Mouse (Mus musculus): Measurements from ENCODE around the gene Kctd5. TPM values are rescaled to one million over a fixed set of nuclear protein-coding genes. Genes with fewer than 3 reads are reported as not detected.

Kctd5 gene
- polyA plus RNA-seq (2012; rRNA removed) (60.2 and 72.4 TPM in 2 replicates), polyA plus RNA-seq (2014; fragmentation: Nextera tagmentation; extraction: Ambion mirVana) (57.8 and 63.5 TPM in 2 replicates)

DNA sequence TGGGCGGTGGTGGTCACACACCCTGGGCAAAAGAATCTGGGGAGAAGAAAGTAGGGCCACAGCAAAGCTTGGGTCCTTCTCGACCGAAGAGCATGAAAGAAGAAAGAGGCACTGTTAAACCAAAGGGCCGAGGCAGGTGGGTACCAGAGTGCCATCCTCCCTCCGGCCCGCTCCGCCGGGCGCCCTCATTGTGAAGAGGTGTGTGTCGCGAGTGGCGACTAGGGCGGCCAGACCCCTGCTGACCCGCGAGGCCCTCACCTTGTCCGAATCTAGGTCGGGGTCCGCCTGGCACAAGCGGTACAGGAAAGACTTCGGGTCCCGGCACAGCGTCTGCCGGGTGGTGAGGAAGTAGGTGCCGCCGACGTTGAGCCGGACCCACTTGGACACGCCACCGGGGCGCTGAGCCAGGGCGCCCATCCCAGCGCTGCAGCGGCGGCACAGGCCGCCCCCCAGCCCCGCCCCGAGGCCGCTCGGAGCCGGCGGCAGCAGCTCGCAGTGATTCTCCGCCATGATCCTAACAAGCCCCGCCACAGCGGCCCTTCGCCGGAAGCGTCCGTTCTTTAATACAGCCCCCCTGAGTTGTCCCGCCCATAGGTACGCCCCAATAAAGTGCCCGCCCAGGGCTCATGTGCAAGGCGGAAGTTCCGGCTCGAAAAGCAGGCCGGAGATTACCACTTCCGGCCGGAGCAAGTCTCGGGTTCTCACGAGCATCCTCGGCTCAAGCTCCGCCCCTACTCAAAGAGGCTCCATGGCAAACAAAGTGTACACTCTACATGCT is at the start of gene Kctd5:
Kctd5 (minus strand) TSS at position 567 of the 778 bp plus-strand sequence.
- ATAC-seq (ENCODE audit: low FRiP score, low read depth) (peak; percentile 98), DNase-seq (ENCODE audit: low spot score) (peak; percentile 93)
- Histone ChIP-seq H3K27me3 (ENCODE audit: control insufficient read depth, insufficient read depth, low read length) (no peaks in the 10 kb centered on the region), H3K4me3 (replicated peaks; ENCODE audit: low read length) (peak within 1 kb of the TSS; percentile 94), H3K9ac (ENCODE audit: low read depth, low read length, severe bottlenecking) (peak within 1 kb of the TSS; percentile 92), H3K9me3 (ENCODE audit: control insufficient read depth, low read length) (no peaks in the 10 kb centered on the region), H3K4me1 (ENCODE audit: control insufficient read depth, insufficient read depth, low read length) (peaks cover 8% of the 10 kb centered on the region), H3K4me2 (replicated peaks; ENCODE audit: low read depth, low read length, severe bottlenecking) (peak within 1 kb of the TSS; percentile 63), H3K27ac (replicated peaks; ENCODE audit: low read depth, low read length) (peak within 1 kb of the TSS; percentile 56), H3K36me3 (ENCODE audit: control insufficient read depth, insufficient read depth, low read length) (peaks cover 17% of the 10 kb centered on the region)
- TF ChIP-seq POLR2A (IDR thresholded peaks at IDR 0.05; ENCODE audit: borderline replicate concordance, extremely low read depth, insufficient read depth, insufficient read length) = peak; percentile 70; the same call in 1 of the 2 replicates
- WGBS = under 1% methylated on average over 54 of the region's 62 CpGs

DNA sequence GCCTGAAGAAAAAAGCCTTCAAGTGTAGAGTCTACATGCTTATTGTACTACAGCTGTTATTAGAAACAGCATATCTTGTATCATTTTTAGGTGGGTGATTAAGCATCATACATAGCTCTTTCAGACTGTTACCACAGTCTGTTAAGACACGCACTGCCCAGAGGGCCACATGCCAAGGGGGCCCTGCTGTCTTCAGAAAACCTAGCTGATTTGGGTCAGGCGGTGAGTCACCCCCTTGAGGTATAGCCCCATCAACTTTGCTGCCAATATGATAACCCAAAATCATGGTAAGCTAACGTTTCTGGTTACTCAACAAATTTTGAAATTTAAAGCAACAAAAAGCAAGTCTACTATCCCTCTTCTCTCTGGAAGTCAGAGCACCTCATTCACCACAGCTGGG is 46.2 kb upstream of the Kctd5 start:
- DNase-seq (ENCODE audit: low spot score) (no peak), ATAC-seq (ENCODE audit: low FRiP score, low read depth) (no peak)
- no peaks in the 10 kb centered on the region for H3K27me3 ChIP-seq (ENCODE audit: control insufficient read depth, insufficient read depth, low read length)
- no peaks in the 10 kb centered on the region for H3K4me1 ChIP-seq (ENCODE audit: control insufficient read depth, insufficient read depth, low read length)
- H3K27ac ChIP-seq (replicated peaks; ENCODE audit: low read depth, low read length) = no peak overlapping the region
- H3K36me3 ChIP-seq (ENCODE audit: control insufficient read depth, insufficient read depth, low read length) = no peaks in the 10 kb centered on the region
- no peak overlapping the region for H3K9ac ChIP-seq (ENCODE audit: low read depth, low read length, severe bottlenecking)
- TF ChIP-seq POLR2A (IDR thresholded peaks at IDR 0.05; ENCODE audit: borderline replicate concordance, extremely low read depth, insufficient read depth, insufficient read length) = no peak
- H3K9me3 ChIP-seq (ENCODE audit: control insufficient read depth, low read length) = no peaks in the 10 kb centered on the region
- WGBS = 89% methylated on average over 3 of the region's 3 CpGs
- H3K4me3 ChIP-seq (replicated peaks; ENCODE audit: low read length) = no peak overlapping the region
- no peak overlapping the region for H3K4me2 ChIP-seq (replicated peaks; ENCODE audit: low read depth, low read length, severe bottlenecking)

DNA sequence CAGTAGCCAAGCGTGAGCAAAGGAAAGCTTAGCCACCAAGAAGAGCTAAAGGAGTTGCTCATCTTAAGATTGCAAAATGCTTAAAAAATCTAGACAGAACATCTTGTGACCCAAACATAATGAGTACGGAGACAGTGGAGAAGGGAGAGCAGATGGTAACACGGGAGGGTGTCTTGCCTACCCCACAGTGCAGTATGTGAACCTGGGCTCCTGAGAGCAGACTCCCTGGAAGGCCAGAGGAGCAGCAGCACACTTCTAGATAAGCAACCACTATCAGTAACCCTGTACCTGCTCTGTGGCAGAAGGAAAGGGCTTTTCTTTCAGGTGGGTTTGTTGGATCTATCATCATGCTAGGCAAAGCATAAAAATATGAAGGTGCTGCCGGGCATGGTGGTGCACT is 39.7 kb upstream of the Kctd5 start:
- H3K27ac ChIP-seq (replicated peaks; ENCODE audit: low read depth, low read length) = no peak overlapping the region
- no peak for TF ChIP-seq POLR2A (IDR thresholded peaks at IDR 0.05; ENCODE audit: borderline replicate concordance, extremely low read depth, insufficient read depth, insufficient read length)
- DNase-seq (ENCODE audit: low spot score) (no peak), ATAC-seq (ENCODE audit: low FRiP score, low read depth) (no peak)
- no peak overlapping the region for H3K4me3 ChIP-seq (replicated peaks; ENCODE audit: low read length)
- H3K27me3 ChIP-seq (ENCODE audit: control insufficient read depth, insufficient read depth, low read length) = no peaks in the 10 kb centered on the region
- WGBS = 95% methylated on average over 4 of the region's 4 CpGs
- no peaks in the 10 kb centered on the region for H3K4me1 ChIP-seq (ENCODE audit: control insufficient read depth, insufficient read depth, low read length)
- H3K9me3 ChIP-seq (ENCODE audit: control insufficient read depth, low read length) = no peaks in the 10 kb centered on the region
- peaks cover 26% of the 10 kb centered on the region for H3K36me3 ChIP-seq (ENCODE audit: control insufficient read depth, insufficient read depth, low read length)
- H3K9ac ChIP-seq (ENCODE audit: low read depth, low read length, severe bottlenecking) = no peak overlapping the region
- no peak overlapping the region for H3K4me2 ChIP-seq (replicated peaks; ENCODE audit: low read depth, low read length, severe bottlenecking)

DNA sequence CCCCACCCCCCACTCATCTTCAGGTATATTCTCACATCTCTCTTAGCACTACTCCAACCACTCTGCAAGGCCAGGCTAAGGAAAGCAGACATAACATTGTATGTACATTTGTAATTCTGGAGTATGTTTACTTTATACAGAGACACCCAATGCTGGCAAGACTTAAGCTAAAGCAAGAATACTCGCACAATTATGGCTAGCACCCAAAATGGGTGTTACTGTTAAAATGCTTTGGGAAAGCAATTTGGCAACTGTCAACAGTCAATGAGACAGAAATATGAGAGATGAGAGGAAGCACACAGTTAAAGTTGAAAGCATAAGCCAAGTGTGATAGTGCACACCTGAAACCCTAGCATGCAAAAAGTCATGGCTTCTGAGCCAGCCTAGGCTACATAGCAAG is 38.0 kb upstream of the Kctd5 start:
- no peaks in the 10 kb centered on the region for H3K9me3 ChIP-seq (ENCODE audit: control insufficient read depth, low read length)
- DNase-seq (ENCODE audit: low spot score) (no peak), ATAC-seq (ENCODE audit: low FRiP score, low read depth) (no peak)
- WGBS = 83% methylated on average over 1 of the region's 1 CpGs
- no peak overlapping the region for H3K27ac ChIP-seq (replicated peaks; ENCODE audit: low read depth, low read length)
- H3K4me3 ChIP-seq (replicated peaks; ENCODE audit: low read length) = no peak overlapping the region
- H3K36me3 ChIP-seq (ENCODE audit: control insufficient read depth, insufficient read depth, low read length) = peaks cover 38% of the 10 kb centered on the region
- no peak overlapping the region for H3K9ac ChIP-seq (ENCODE audit: low read depth, low read length, severe bottlenecking)
- no peaks in the 10 kb centered on the region for H3K4me1 ChIP-seq (ENCODE audit: control insufficient read depth, insufficient read depth, low read length)
- H3K4me2 ChIP-seq (replicated peaks; ENCODE audit: low read depth, low read length, severe bottlenecking) = no peak overlapping the region
- H3K27me3 ChIP-seq (ENCODE audit: control insufficient read depth, insufficient read depth, low read length) = no peaks in the 10 kb centered on the region
- no peak for TF ChIP-seq POLR2A (IDR thresholded peaks at IDR 0.05; ENCODE audit: borderline replicate concordance, extremely low read depth, insufficient read depth, insufficient read length)

DNA sequence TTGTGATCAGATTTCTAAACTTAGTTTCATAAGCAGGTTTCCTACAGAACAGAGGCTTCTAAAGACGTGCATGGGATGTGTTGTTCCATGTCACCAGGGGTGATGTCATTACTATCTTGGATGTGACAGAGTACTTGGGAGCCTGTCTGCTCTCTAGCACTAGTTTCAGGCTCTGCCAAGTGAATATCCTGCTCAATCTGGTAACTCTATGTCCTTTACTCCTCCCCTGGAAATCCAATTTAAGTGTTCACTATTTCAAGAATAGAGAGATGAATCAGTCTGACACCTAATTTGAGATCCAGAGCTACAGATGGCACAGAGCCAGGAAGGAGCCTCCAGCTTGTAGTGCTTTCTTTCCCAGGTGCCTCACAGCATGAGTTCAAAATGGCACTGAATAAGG is 35.6 kb upstream of the Kctd5 start:
- no peak overlapping the region for H3K27ac ChIP-seq (replicated peaks; ENCODE audit: low read depth, low read length)
- no peaks in the 10 kb centered on the region for H3K27me3 ChIP-seq (ENCODE audit: control insufficient read depth, insufficient read depth, low read length)
- 60% methylated on average over 1 of the region's 1 CpGs for WGBS
- peaks cover 50% of the 10 kb centered on the region for H3K36me3 ChIP-seq (ENCODE audit: control insufficient read depth, insufficient read depth, low read length)
- H3K9ac ChIP-seq (ENCODE audit: low read depth, low read length, severe bottlenecking) = no peak overlapping the region
- H3K4me1 ChIP-seq (ENCODE audit: control insufficient read depth, insufficient read depth, low read length) = no peaks in the 10 kb centered on the region
- H3K4me3 ChIP-seq (replicated peaks; ENCODE audit: low read length) = no peak overlapping the region
- DNase-seq (ENCODE audit: low spot score) (no peak), ATAC-seq (ENCODE audit: low FRiP score, low read depth) (no peak)
- H3K4me2 ChIP-seq (replicated peaks; ENCODE audit: low read depth, low read length, severe bottlenecking) = no peak overlapping the region
- no peak for TF ChIP-seq POLR2A (IDR thresholded peaks at IDR 0.05; ENCODE audit: borderline replicate concordance, extremely low read depth, insufficient read depth, insufficient read length)
- no peaks in the 10 kb centered on the region for H3K9me3 ChIP-seq (ENCODE audit: control insufficient read depth, low read length)
